Mouse (Mus musculus): ENCODE results near the gene Rem2. TPM values are rescaled to one million over a fixed set of nuclear protein-coding genes. Genes with fewer than 3 reads are reported as not detected.

Gene Rem2
- polyA plus RNA-seq, 1 experiment from 2014 or later, result 0.59 TPM

DNA sequence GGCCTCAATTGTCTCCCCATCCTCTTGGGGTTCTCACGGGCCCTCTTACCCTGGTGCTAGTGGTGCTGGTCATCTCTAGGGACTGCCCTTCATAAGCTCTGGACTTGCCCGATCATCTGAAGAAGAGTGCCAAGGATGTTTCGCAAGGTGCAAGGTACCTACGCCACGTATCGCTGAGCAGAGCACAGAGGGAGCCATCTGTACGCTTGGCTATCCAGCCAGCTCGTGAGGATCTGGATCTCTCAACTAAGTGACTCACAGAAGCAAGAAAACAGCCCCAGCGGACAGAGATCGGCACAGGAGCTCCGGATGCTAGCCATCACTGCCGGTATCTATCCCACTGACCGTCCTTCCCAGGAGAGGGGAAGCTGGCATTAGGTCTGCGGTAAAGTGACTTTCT, 20.8 kb downstream of the Rem2 start:
- no peak for ATAC-seq (replicated peaks; ENCODE audit: extremely low read depth, insufficient read depth, low FRiP score)
- no peaks in the 10 kb centered on the region for H3K36me3 ChIP-seq (ENCODE audit: control insufficient read depth, insufficient read depth)
- 0 out of 2 replicates have a peak, but pooled peaks cover 3% of the 10 kb centered on the region for H3K4me1 ChIP-seq (ENCODE audit: control insufficient read depth, insufficient read depth, low read length)
- no peak overlapping the region for H3K4me3 ChIP-seq (ENCODE audit: low read length)
- H3K9ac ChIP-seq (ENCODE audit: low read length), result no peak overlapping the region
- no peaks in the 10 kb centered on the region for H3K27me3 ChIP-seq (ENCODE audit: control insufficient read depth, insufficient read depth, low read length)
- no peak overlapping the region for H3K4me2 ChIP-seq (ENCODE audit: low read depth, low read length)
- 0 out of 2 replicates have a peak, but pooled peaks cover 3% of the 10 kb centered on the region for H3K9me3 ChIP-seq (replicated peaks; ENCODE audit: control insufficient read depth, low read length)
- no peak overlapping the region for H3K27ac ChIP-seq (ENCODE audit: low read length)
- WGBS, result 77% methylated on average over 14 of the region's 14 CpGs

DNA sequence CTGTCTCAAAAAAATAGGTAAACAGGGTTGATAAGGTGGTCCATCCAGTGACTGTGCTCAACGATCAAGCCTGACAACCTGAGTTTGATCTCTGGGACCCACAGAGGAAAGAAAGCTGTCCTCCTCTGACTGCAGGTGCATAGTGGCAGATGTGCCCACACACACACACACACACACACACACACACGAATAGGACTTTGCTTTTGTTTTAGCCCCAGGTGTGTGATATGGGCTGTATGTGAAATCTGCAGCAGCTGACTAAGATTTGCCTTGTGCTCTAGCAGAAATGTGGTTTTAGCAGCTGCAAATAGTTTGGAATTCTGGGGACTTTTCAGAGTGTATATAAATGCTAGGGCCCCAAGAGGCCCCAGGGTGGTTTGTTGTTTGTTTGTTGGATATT, 23.4 kb downstream of the Rem2 start:
- H3K4me3 ChIP-seq (ENCODE audit: low read length), result no peak overlapping the region
- no peak overlapping the region for H3K4me2 ChIP-seq (ENCODE audit: low read depth, low read length)
- H3K36me3 ChIP-seq (ENCODE audit: control insufficient read depth, insufficient read depth), result no peaks in the 10 kb centered on the region
- WGBS, result 77% methylated on average over 2 of the region's 2 CpGs
- no peak overlapping the region for H3K27ac ChIP-seq (ENCODE audit: low read length)
- H3K9me3 ChIP-seq (replicated peaks; ENCODE audit: control insufficient read depth, low read length), result 0 out of 2 replicates have a peak, but pooled peaks cover 3% of the 10 kb centered on the region
- ATAC-seq (replicated peaks; ENCODE audit: extremely low read depth, insufficient read depth, low FRiP score), result 0 out of 2 replicates have a peak, but pooled peaks have one; percentile 45
- H3K4me1 ChIP-seq (ENCODE audit: control insufficient read depth, insufficient read depth, low read length), result no peaks in the 10 kb centered on the region
- H3K9ac ChIP-seq (ENCODE audit: low read length), result no peak overlapping the region
- H3K27me3 ChIP-seq (ENCODE audit: control insufficient read depth, insufficient read depth, low read length), result no peaks in the 10 kb centered on the region

DNA sequence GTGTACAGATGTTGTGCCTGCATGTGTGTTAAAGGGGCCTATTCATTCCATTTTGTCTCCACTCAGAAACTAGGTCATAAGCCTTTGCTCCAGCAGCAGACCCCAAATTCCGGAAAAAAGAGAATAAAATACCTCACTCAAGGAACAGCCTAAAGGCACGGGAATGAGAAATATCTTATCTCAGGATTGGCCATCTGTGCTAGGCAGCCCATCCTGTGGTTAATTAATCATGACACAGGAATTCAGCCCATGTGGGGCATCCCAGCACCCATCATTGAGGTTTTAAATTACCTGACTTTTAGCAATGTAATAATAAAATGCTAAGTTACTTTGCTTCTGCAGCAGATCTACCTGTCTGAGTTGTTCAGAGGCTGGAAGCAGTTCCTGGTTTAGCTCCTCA, 25.5 kb downstream of the Rem2 start:
- no peak overlapping the region for H3K27ac ChIP-seq (ENCODE audit: low read length)

DNA sequence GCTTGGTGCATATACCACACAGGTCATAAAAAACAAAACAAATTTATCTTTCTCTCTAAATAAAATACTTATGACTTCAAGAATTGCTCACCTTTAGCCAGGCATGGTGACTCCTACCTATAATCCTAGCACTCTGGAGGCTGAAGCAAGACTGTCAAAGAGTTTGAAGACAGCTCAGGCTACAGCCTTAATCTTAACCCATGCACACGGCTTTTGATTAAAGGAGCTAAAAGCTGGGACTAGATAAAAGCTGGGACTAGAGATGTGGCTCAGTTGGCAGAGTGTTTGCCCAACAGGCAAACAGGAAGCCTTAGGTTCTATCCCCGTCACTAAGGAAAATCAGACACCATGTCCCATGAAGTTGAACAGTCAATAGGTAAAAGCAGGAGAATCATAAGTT, 27.2 kb downstream of the Rem2 start:
- H3K9ac ChIP-seq (ENCODE audit: low read length), result no peak overlapping the region
- WGBS, result 67% methylated on average over 2 of the region's 2 CpGs
- 0 out of 2 replicates have a peak, but pooled peaks cover 3% of the 10 kb centered on the region for H3K9me3 ChIP-seq (replicated peaks; ENCODE audit: control insufficient read depth, low read length)
- no peaks in the 10 kb centered on the region for H3K4me1 ChIP-seq (ENCODE audit: control insufficient read depth, insufficient read depth, low read length)
- H3K4me2 ChIP-seq (ENCODE audit: low read depth, low read length), result no peak overlapping the region
- peaks cover 14% of the 10 kb centered on the region for H3K36me3 ChIP-seq (ENCODE audit: control insufficient read depth, insufficient read depth)
- no peaks in the 10 kb centered on the region for H3K27me3 ChIP-seq (ENCODE audit: control insufficient read depth, insufficient read depth, low read length)
- no peak for ATAC-seq (replicated peaks; ENCODE audit: extremely low read depth, insufficient read depth, low FRiP score)
- H3K4me3 ChIP-seq (ENCODE audit: low read length), result no peak overlapping the region
- no peak overlapping the region for H3K27ac ChIP-seq (ENCODE audit: low read length)

More for the DNA sequence above, 25.5 kb downstream of the Rem2 start:
- Histone ChIP-seq H3K27me3 (ENCODE audit: control insufficient read depth, insufficient read depth, low read length) (no peaks in the 10 kb centered on the region), H3K9ac (ENCODE audit: low read length) (no peak overlapping the region), H3K4me3 (ENCODE audit: low read length) (no peak overlapping the region), H3K36me3 (ENCODE audit: control insufficient read depth, insufficient read depth) (no peaks in the 10 kb centered on the region), H3K9me3 (replicated peaks; ENCODE audit: control insufficient read depth, low read length) (0 out of 2 replicates have a peak, but pooled peaks cover 3% of the 10 kb centered on the region), H3K4me1 (ENCODE audit: control insufficient read depth, insufficient read depth, low read length) (no peaks in the 10 kb centered on the region), H3K4me2 (ENCODE audit: low read depth, low read length) (no peak overlapping the region)
- no peak for ATAC-seq (replicated peaks; ENCODE audit: extremely low read depth, insufficient read depth, low FRiP score)
- 60% methylated on average over 2 of the region's 2 CpGs for WGBS

DNA sequence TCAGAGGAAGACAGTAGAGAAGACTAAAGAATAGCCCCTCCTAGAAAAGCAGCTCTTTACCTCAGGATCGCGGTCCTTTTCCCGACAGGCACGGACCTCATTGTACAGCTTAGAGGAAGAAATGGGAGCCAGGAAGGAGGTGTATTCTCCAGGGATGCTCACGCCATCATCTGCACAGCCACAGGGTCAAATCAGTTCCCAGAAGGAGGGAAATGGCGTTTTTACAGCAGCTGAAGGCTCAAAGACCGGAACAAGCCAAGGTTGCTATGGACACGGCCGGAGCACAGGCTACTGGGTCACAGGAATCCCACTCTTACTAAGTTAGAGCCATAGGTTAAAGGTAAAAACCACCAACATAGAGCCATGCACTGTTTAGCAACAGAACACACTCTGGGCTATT, 33.9 kb downstream of the Rem2 start:
- WGBS, result 90% methylated on average over 9 of the region's 9 CpGs
- peaks cover 7% of the 10 kb centered on the region; the same call in 1 of the 2 replicates for H3K9me3 ChIP-seq (replicated peaks; ENCODE audit: control insufficient read depth, low read length)
- no peak for ATAC-seq (replicated peaks; ENCODE audit: extremely low read depth, insufficient read depth, low FRiP score)
- H3K27me3 ChIP-seq (ENCODE audit: control insufficient read depth, insufficient read depth, low read length), result no peaks in the 10 kb centered on the region
- H3K27ac ChIP-seq (ENCODE audit: low read length), result no peak overlapping the region
- H3K4me1 ChIP-seq (ENCODE audit: control insufficient read depth, insufficient read depth, low read length), result no peaks in the 10 kb centered on the region
- no peak overlapping the region for H3K4me3 ChIP-seq (ENCODE audit: low read length)
- H3K4me2 ChIP-seq (ENCODE audit: low read depth, low read length), result no peak overlapping the region
- H3K36me3 ChIP-seq (ENCODE audit: control insufficient read depth, insufficient read depth), result peaks cover 75% of the 10 kb centered on the region
- H3K9ac ChIP-seq (ENCODE audit: low read length), result no peak overlapping the region

DNA sequence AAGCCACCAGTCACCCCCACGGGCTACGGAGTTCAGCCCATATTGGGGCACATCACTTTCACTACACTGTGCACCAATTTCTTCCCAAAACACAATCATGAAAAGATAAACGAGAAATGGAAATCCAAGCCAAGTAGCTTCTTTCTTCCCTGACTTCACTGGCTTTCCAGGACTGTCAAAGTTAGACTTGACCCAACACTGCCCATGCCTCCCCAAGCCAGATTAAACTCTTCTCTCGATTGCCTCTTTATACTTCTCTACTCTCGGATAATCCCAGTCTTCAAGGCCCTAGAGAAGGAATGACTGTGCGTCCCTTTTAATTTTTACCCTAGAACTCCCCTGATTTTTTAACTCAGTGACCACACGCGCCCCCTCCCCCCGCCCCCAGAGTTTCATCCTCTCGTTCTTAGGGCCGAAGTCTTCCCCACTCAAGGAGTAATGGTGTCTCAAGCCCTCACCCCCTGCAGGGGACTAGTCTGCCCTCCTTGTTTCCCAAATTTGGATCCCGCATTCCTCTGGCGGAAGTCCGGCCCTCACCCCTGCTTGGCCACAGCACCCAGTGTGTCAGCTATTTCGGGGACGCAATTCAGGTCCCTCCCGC, 40.9 kb downstream of the Rem2 start:
- H3K9me3 ChIP-seq (replicated peaks; ENCODE audit: control insufficient read depth, low read length), result peaks cover 7% of the 10 kb centered on the region; the same call in 1 of the 2 replicates
- H3K27ac ChIP-seq (ENCODE audit: low read length), result peak overlapping the region; percentile 87
- ATAC-seq (replicated peaks; ENCODE audit: extremely low read depth, insufficient read depth, low FRiP score), result no peak
- peaks cover 30% of the 10 kb centered on the region for H3K36me3 ChIP-seq (ENCODE audit: control insufficient read depth, insufficient read depth)
- H3K4me2 ChIP-seq (ENCODE audit: low read depth, low read length), result peak overlapping the region; percentile 85
- peak overlapping the region; percentile 89 for H3K9ac ChIP-seq (ENCODE audit: low read length)
- H3K4me1 ChIP-seq (ENCODE audit: control insufficient read depth, insufficient read depth, low read length), result peaks cover 16% of the 10 kb centered on the region
- peak overlapping the region; percentile 81 for H3K4me3 ChIP-seq (ENCODE audit: low read length)
- H3K27me3 ChIP-seq (ENCODE audit: control insufficient read depth, insufficient read depth, low read length), result no peaks in the 10 kb centered on the region
- WGBS, result 5% methylated on average over 17 of the region's 17 CpGs

DNA sequence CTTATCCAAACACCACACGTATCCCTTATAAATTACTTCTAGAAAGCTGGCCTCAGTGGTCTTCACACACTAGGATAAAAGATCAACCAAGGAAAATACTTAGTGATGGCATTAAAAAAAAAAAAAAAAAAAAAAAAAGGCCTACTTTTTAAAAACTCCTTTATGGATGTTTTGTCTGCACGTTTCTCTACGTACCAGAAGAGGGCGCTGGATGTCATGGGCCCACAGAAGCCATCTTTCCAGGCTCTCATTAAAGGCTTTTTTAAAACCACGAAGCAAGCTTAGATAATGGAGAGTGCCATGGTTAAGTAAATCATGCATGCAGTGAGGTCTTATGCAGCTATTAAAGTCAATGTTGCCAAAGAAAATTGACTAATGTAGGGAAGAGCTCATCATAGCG, 47.7 kb downstream of the Rem2 start:
- Histone ChIP-seq H3K9me3 (replicated peaks; ENCODE audit: control insufficient read depth, low read length) (no peaks in the 10 kb centered on the region), H3K27me3 (ENCODE audit: control insufficient read depth, insufficient read depth, low read length) (no peaks in the 10 kb centered on the region), H3K27ac (ENCODE audit: low read length) (no peak overlapping the region), H3K4me2 (ENCODE audit: low read depth, low read length) (no peak overlapping the region), H3K4me1 (ENCODE audit: control insufficient read depth, insufficient read depth, low read length) (peaks cover 6% of the 10 kb centered on the region), H3K4me3 (ENCODE audit: low read length) (no peak overlapping the region), H3K9ac (ENCODE audit: low read length) (no peak overlapping the region), H3K36me3 (ENCODE audit: control insufficient read depth, insufficient read depth) (no peaks in the 10 kb centered on the region)
- no peak for ATAC-seq (replicated peaks; ENCODE audit: extremely low read depth, insufficient read depth, low FRiP score)
- 38% methylated on average over 6 of the region's 6 CpGs for WGBS

DNA sequence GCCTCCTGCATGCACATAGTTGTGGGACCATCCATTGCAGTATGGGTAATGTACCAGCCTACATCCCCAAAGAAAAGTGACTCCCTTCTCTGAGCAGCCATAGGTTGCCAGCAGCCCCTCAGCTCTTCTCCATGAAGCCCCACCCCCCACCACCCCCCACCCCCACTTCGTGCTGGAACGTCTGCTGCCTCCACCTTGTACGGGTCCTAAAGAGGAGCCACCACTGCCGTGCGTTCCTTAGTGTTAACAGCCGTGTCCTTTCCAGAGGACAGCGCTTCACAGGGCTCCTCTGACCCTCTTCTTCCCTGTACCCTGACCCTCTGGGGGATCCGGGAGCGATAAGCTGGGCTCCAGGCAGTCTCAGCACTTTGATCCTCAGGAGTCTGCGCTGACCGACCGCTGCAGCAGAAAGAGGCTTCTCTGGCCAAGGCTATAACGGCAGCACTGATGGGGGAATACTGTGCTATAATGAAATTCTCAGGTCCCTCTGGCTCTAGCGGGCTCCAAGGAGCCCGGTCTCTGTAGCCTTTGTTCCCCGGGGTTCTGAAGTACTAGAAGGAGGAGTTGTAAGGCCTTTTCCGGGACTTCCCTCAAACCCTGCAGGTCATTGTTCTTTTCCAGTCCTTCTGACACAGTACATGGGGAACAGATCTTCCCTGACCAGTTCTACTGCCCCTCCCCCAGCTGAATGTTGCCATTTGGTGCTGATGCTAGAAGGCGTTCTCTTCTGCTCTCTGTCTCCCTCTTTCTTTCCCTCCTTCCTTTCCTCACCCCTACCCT, 51.5 kb downstream of the Rem2 start:
- no peaks in the 10 kb centered on the region for H3K27me3 ChIP-seq (ENCODE audit: control insufficient read depth, insufficient read depth, low read length)
- peak overlapping the region; percentile 62 for H3K9ac ChIP-seq (ENCODE audit: low read length)
- peak overlapping the region; percentile 41 for H3K4me3 ChIP-seq (ENCODE audit: low read length)
- H3K9me3 ChIP-seq (replicated peaks; ENCODE audit: control insufficient read depth, low read length), result no peaks in the 10 kb centered on the region
- peak overlapping the region; percentile 70 for H3K4me2 ChIP-seq (ENCODE audit: low read depth, low read length)
- no peak overlapping the region for H3K27ac ChIP-seq (ENCODE audit: low read length)
- under 1% methylated on average over 18 of the region's 18 CpGs for WGBS
- peak; percentile 45; the same call in 1 of the 2 replicates for ATAC-seq (replicated peaks; ENCODE audit: extremely low read depth, insufficient read depth, low FRiP score)
- peaks cover 7% of the 10 kb centered on the region for H3K4me1 ChIP-seq (ENCODE audit: control insufficient read depth, insufficient read depth, low read length)
- no peaks in the 10 kb centered on the region for H3K36me3 ChIP-seq (ENCODE audit: control insufficient read depth, insufficient read depth)

DNA sequence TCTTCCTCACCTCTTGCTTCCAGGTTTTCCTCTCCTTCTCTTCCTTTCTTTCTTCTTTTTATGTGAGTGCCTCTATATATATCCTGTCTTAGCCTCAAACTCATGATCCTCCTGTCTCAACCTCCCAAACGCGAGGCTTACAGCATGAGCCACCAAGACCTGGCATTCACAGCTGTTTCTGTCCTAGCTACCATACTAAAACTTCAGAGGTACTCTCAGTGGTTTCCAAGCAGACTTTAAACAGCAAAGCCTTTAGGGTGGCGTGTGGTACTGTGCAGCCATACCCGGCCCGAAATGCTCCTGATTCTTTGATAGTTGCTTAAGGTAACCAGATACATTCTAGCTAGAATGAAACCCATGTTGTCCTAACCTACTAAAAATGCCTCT, 52.1 kb downstream of the Rem2 start:
- no peak overlapping the region for H3K9ac ChIP-seq (ENCODE audit: low read length)
- no peaks in the 10 kb centered on the region for H3K27me3 ChIP-seq (ENCODE audit: control insufficient read depth, insufficient read depth, low read length)
- 19% methylated on average over 5 of the region's 5 CpGs for WGBS
- no peaks in the 10 kb centered on the region for H3K9me3 ChIP-seq (replicated peaks; ENCODE audit: control insufficient read depth, low read length)
- H3K4me2 ChIP-seq (ENCODE audit: low read depth, low read length), result peak overlapping the region; percentile 70
- no peak overlapping the region for H3K27ac ChIP-seq (ENCODE audit: low read length)
- no peak overlapping the region; the same call in 1 of the 2 replicates for H3K4me3 ChIP-seq (ENCODE audit: low read length)
- ATAC-seq (replicated peaks; ENCODE audit: extremely low read depth, insufficient read depth, low FRiP score), result peak; percentile 18; the same call in 1 of the 2 replicates
- no peaks in the 10 kb centered on the region for H3K36me3 ChIP-seq (ENCODE audit: control insufficient read depth, insufficient read depth)
- H3K4me1 ChIP-seq (ENCODE audit: control insufficient read depth, insufficient read depth, low read length), result peaks cover 7% of the 10 kb centered on the region
